Mouse (Mus musculus) ovary, postnatal 10 days (tissue): Measurements from ENCODE around the gene Ctsc.
"Not testable (repeated sequence)": the region's sequence is repeated elsewhere in the genome, so short reads cannot be mapped to it uniquely, and the experiment has no call there.

ENCODE experiments used
- DNase-seq: peaks from one replicate; pipeline ENCODE4 v3.0.0; 2022; ENCODE audit warnings: low spot score

The Ctsc gene

GRCm38 (mm10) chr7:88277858-88278627 lies at the start of gene Ctsc:
Gene Ctsc, plus strand, starts transcription at chr7:88278085.
- peak; percentile 50 for DNase-seq

GRCm38 (mm10) chr7:88229051-88229450 lies 48.8 kb upstream of the Ctsc start:
- DNase-seq: no peak

- DNase-seq: no peak
Measured at GRCm38 (mm10) chr7:88230121-88230520, 47.8 kb upstream of the Ctsc start.

GRCm38 (mm10) chr7:88230756-88231522 lies 46.9 kb upstream of the Ctsc start:
- DNase-seq: no peak

- no peak for DNase-seq
Measured at GRCm38 (mm10) chr7:88243059-88243458, 34.8 kb upstream of the Ctsc start.

GRCm38 (mm10) chr7:88244462-88244861 lies 33.4 kb upstream of the Ctsc start:
- DNase-seq: no peak

- DNase-seq: not testable (repeated sequence)
Measured at GRCm38 (mm10) chr7:88250380-88250779, 27.5 kb upstream of the Ctsc start.

GRCm38 (mm10) chr7:88251535-88251934 lies 26.4 kb upstream of the Ctsc start:
- no peak for DNase-seq

- DNase-seq: no peak
Measured at GRCm38 (mm10) chr7:88252129-88252528, 25.8 kb upstream of the Ctsc start.

- DNase-seq: no peak
Measured at GRCm38 (mm10) chr7:88254884-88255283, 23.0 kb upstream of the Ctsc start.

- DNase-seq: no peak
Measured at GRCm38 (mm10) chr7:88259155-88259925, 18.5 kb upstream of the Ctsc start.

GRCm38 (mm10) chr7:88261799-88262198 lies 16.1 kb upstream of the Ctsc start:
- DNase-seq: no peak

- DNase-seq: no peak
Measured at GRCm38 (mm10) chr7:88264861-88265260, 13.0 kb upstream of the Ctsc start.

GRCm38 (mm10) chr7:88269913-88270312 lies 8.0 kb upstream of the Ctsc start:
- no peak for DNase-seq

GRCm38 (mm10) chr7:88271531-88271930 lies 6.4 kb upstream of the Ctsc start:
- no peak for DNase-seq

GRCm38 (mm10) chr7:88276914-88277765 lies 745 bp upstream of the Ctsc start:
- DNase-seq: no peak

GRCm38 (mm10) chr7:88278628-88279196 lies 827 bp downstream of the Ctsc start:
- DNase-seq: no peak

- no peak for DNase-seq
Measured at GRCm38 (mm10) chr7:88285276-88285675, 7.4 kb downstream of the Ctsc start.

- no peak for DNase-seq
Measured at GRCm38 (mm10) chr7:88291036-88291435, 13.2 kb downstream of the Ctsc start.

- DNase-seq: no peak
Measured at GRCm38 (mm10) chr7:88292044-88292443, 14.2 kb downstream of the Ctsc start.

- no peak for DNase-seq
Measured at GRCm38 (mm10) chr7:88293907-88294306, 16.0 kb downstream of the Ctsc start.
